Mouse (Mus musculus) MEL (cell line): Measurements from ENCODE around the gene Piezo1. TPM values are rescaled to one million over a fixed set of nuclear protein-coding genes. Genes with fewer than 3 reads are reported as not detected.
A peak's percentile ranks its signal among the peaks of the same experiment; 100 is the strongest.

Experiments
- DNase-seq: peaks from one replicate; pipeline ENCODE4 v3.0.0; 2011; ENCODE audit warnings: low read depth, low spot score
- H3K27ac ChIP-seq: 2 replicates; pipeline ENCODE4 v1.5.1; 2012; ENCODE audit warnings: low read depth, mild to moderate bottlenecking, control low read depth, low read length, moderate library complexity; ENCODE audit not compliant: control insufficient read depth
- H3K27me3 ChIP-seq, 2 experiments: fragments of 150-350 bp in 1 of 2; sonication (generic) in 1 of 2; 2 replicates each; pipeline ENCODE4 v1.6.1; 2012; ENCODE audit warnings: low read length in 2 of 2, mild to moderate bottlenecking in 2 of 2, improper control_type of control experiment in 1 of 2, moderate library complexity in 1 of 2; ENCODE audit not compliant: insufficient read depth in 2 of 2, control insufficient read depth in 1 of 2
- H3K36me3 ChIP-seq, 2 experiments: 2 replicates each; pipeline ENCODE4 v1.6.1; 2012 to 2014; ENCODE audit warnings: low read length in 2 of 2, improper control_type of control experiment in 1 of 2, inconsistent platforms in 1 of 2, mild to moderate bottlenecking in 1 of 2; ENCODE audit not compliant: insufficient read depth in 2 of 2, control insufficient read depth in 1 of 2
- H3K4me1 ChIP-seq, 2 experiments: fragments of 150-350 bp in 1 of 2; sonication (generic) in 1 of 2; 2 replicates each; pipeline ENCODE4 v1.6.1; 2012; ENCODE audit warnings: low read length in 2 of 2, improper control_type of control experiment in 1 of 2, mild to moderate bottlenecking in 1 of 2; ENCODE audit not compliant: insufficient read depth in 2 of 2, control insufficient read depth in 1 of 2
- H3K4me3 ChIP-seq, 2 experiments: fragments of 150-350 bp in 1 of 2; sonication (generic) in 1 of 2; 2 replicates each; pipeline ENCODE4 v1.5.1; 2012; ENCODE audit warnings: low read depth in 2 of 2, low read length in 2 of 2, mild to moderate bottlenecking in 2 of 2, moderate library complexity in 2 of 2, control low read depth in 1 of 2, improper control_type of control experiment in 1 of 2; ENCODE audit not compliant: control insufficient read depth in 1 of 2, insufficient read depth in 1 of 2
- H3K79me2 ChIP-seq: 2 replicates; pipeline ENCODE4 v1.6.1; 2012; ENCODE audit warnings: mild to moderate bottlenecking, low read length, moderate library complexity; ENCODE audit not compliant: control insufficient read depth, poor library complexity, insufficient read depth
- H3K9ac ChIP-seq: 2 replicates; pipeline ENCODE4 v1.6.1; 2012; ENCODE audit warnings: low read depth, mild to moderate bottlenecking, control low read depth, low read length, moderate library complexity; ENCODE audit not compliant: control insufficient read depth, poor library complexity, severe bottlenecking
- H3K9me3 ChIP-seq: fragments of 150-350 bp; sonication (generic); replicated peaks from 2 replicates; pipeline ENCODE4 v1.6.1; 2012; ENCODE audit warnings: mild to moderate bottlenecking, low read length, improper control_type of control experiment, moderate library complexity; ENCODE audit not compliant: insufficient read depth
- CHD1 ChIP-seq: IDR thresholded peaks from 2 replicates; pipeline ENCODE4 v1.6.1; 2012; ENCODE audit warnings: low read depth, mild to moderate bottlenecking, inconsistent platforms, low read length, improper control_type of control experiment
- CHD2 ChIP-seq: IDR thresholded peaks from 2 replicates; pipeline ENCODE4 v1.6.1; 2011; ENCODE audit warnings: low read length, improper control_type of control experiment
- CTCF ChIP-seq, 3 experiments: IDR thresholded peaks in 2 of 3; conservative IDR thresholded peaks in 1 of 3; 2 replicates each; pipeline ENCODE4 v1.5.1; 2011 to 2012; ENCODE audit warnings: low read length in 3 of 3, low read depth in 2 of 3, mild to moderate bottlenecking in 2 of 3, improper control_type of control experiment in 1 of 3, inconsistent platforms in 1 of 3, mixed read lengths in 1 of 3, moderate library complexity in 1 of 3; ENCODE audit not compliant: control insufficient read depth in 1 of 3, insufficient read depth in 1 of 3, poor library complexity in 1 of 3, severe bottlenecking in 1 of 3
- E2F4 ChIP-seq: IDR thresholded peaks from 2 replicates; pipeline ENCODE4 v1.6.1; 2011; ENCODE audit warnings: low read depth, low read length, improper control_type of control experiment, borderline replicate concordance
- MAZ ChIP-seq: IDR thresholded peaks from 2 replicates; pipeline ENCODE4 v1.6.1; 2012; ENCODE audit warnings: low read depth, mild to moderate bottlenecking, inconsistent platforms, low read length, improper control_type of control experiment
- POLR2AphosphoS5 ChIP-seq: IDR thresholded peaks from 2 replicates; pipeline ENCODE4 v1.6.1; 2012; ENCODE audit warnings: low read depth, borderline replicate concordance, mild to moderate bottlenecking, inconsistent platforms, low read length, moderate library complexity, mixed read lengths
- SIN3A ChIP-seq: IDR thresholded peaks from 2 replicates; pipeline ENCODE4 v1.6.1; 2012; ENCODE audit warnings: low read length, improper control_type of control experiment, inconsistent platforms
- TAL1 ChIP-seq: IDR thresholded peaks from 2 replicates; pipeline ENCODE4 v1.6.1; 2012; ENCODE audit warnings: mild to moderate bottlenecking, inconsistent platforms, low read length, moderate library complexity, mixed read lengths
- TBP ChIP-seq: IDR thresholded peaks from 2 replicates; pipeline ENCODE4 v1.8.0; 2011; ENCODE audit warnings: low read depth, low read length, improper control_type of control experiment
- TCF12 ChIP-seq: IDR thresholded peaks from 2 replicates; pipeline ENCODE4 v1.6.1; 2014; ENCODE audit warnings: low read depth, mild to moderate bottlenecking, inconsistent platforms, low read length, improper control_type of control experiment, moderate library complexity
- USF1 ChIP-seq: IDR thresholded peaks from 2 replicates; pipeline ENCODE4 v1.6.1; 2014; ENCODE audit warnings: low read depth, mild to moderate bottlenecking, inconsistent platforms, low read length, improper control_type of control experiment, moderate library complexity
- polyA plus RNA-seq, 2 experiments: library from polyadenylated mRNA; stranded (reverse) in 1 of 2; unstranded in 1 of 2; fragments of >175 nt in 1 of 2; fragments of >200 nt in 1 of 2; gene quantifications; 2 replicates each; pipeline versions ENCODE4 v1.2.1 to v1.2.4; 2012; ENCODE audit warnings: low replicate concordance in 2 of 2, low read depth in 1 of 2; ENCODE audit not compliant: insufficient read length in 2 of 2, insufficient read depth in 1 of 2, missing spikeins in 1 of 2
- total RNA-seq: library from RNA; depleted of rRNA; stranded (reverse); fragments of 300-350 nt; gene quantifications from 2 replicates; pipeline ENCODE4 v1.2.3, GENCODE M21; 2012

Piezo1 gene
- total and polyA plus RNA-seq, 3 experiments, result 35.1 to 223 (median 144) TPM

- peak; percentile 9 for DNase-seq
- H3K9ac ChIP-seq, result no peak overlapping the region
Measured at GRCm38 (mm10) chr8:122558671-122559349, 7.7 kb upstream of the Piezo1 start.

GRCm38 (mm10) chr8:122557248-122558038 is 6.3 kb upstream of the Piezo1 start:
- Histone ChIP-seq H3K27me3 (no peaks in the 10 kb centered on the region), H3K9ac (no peak overlapping the region), H3K4me1 (peaks cover 0 to 15% of the 10 kb centered on the region in 2 experiments; a peak in 2 of 4 replicates), H3K27ac (no peak overlapping the region)
- no peak for DNase-seq
- TF ChIP-seq CHD1 (no peak), MAZ (no peak), CTCF (IDR thresholded peaks at IDR 0.05 in 2 of 3, conservative IDR thresholded peaks at IDR 0.05 in 1 of 3; ENCODE audit: control insufficient read depth in 1 of 3, insufficient read depth in 1 of 3, low read depth in 2 of 3, low read length in 3 of 3, poor library complexity in 1 of 3, severe bottlenecking in 1 of 3) (no peak), POLR2AphosphoS5 (no peak), USF1 (no peak), CHD2 (no peak), TAL1 (no peak), TBP (no peak), E2F4 (no peak)
- TF ChIP-seq, all 39 proteins: peak for 0
- no peaks in the 10 kb centered on the region for H3K9me3 ChIP-seq
- H3K79me2 ChIP-seq, result peaks cover 23% of the 10 kb centered on the region; the same call in 1 of the 2 replicates
- H3K36me3 ChIP-seq, result peaks cover 0 to 7% of the 10 kb centered on the region in 2 experiments; a peak in 2 of 4 replicates
- no peak overlapping the region for H3K4me3 ChIP-seq

More at GRCm38 (mm10) chr8:122558671-122559349, 7.7 kb upstream of the Piezo1 start:
- Histone ChIP-seq H3K4me1 (peaks cover 0 to 15% of the 10 kb centered on the region in 2 experiments; a peak in 2 of 4 replicates), H3K4me3 (no peak overlapping the region), H3K36me3 (peaks cover 0 to 7% of the 10 kb centered on the region in 2 experiments; a peak in 2 of 4 replicates), H3K27me3 (no peaks in the 10 kb centered on the region), H3K79me2 (peaks cover 19% of the 10 kb centered on the region; the same call in 1 of the 2 replicates), H3K9me3 (no peaks in the 10 kb centered on the region)
- no peak for TF ChIP-seq SIN3A
- TF ChIP-seq TCF12, result no peak
- TF ChIP-seq CTCF (IDR thresholded peaks at IDR 0.05 in 2 of 3, conservative IDR thresholded peaks at IDR 0.05 in 1 of 3; ENCODE audit: control insufficient read depth in 1 of 3, insufficient read depth in 1 of 3, low read depth in 2 of 3, low read length in 3 of 3, poor library complexity in 1 of 3, severe bottlenecking in 1 of 3), result peak in 2 of 3 experiments; percentile 10 to 25; a peak in 2 of 6 replicates
- TF ChIP-seq, all 39 proteins: peak for 1
- no peak overlapping the region for H3K27ac ChIP-seq
